Mouse (Mus musculus) thymus, postnatal 14 days (tissue): ENCODE results near the gene Wdr60.
A peak's percentile ranks its signal among the peaks of the same experiment; 100 is the strongest.

ENCODE experiments used
- DNase-seq: peaks from one replicate; pipeline ENCODE4 v3.0.0; 2021

The Wdr60 gene

GRCm38 (mm10) chr12:116181436-116182050 is 81.3 kb downstream of the Wdr60 start:
- no peak for DNase-seq

- peak; percentile 74 for DNase-seq
These were observed 85.9 kb downstream of the Wdr60 start for GRCm38 (mm10) chr12:116176930-116177329.

- DNase-seq = no peak
These were observed 93.2 kb downstream of the Wdr60 start for GRCm38 (mm10) chr12:116169666-116170065.

GRCm38 (mm10) chr12:116165368-116165767 is 97.5 kb downstream of the Wdr60 start:
- no peak for DNase-seq

- no peak for DNase-seq
These were observed 103.1 kb downstream of the Wdr60 start for GRCm38 (mm10) chr12:116159695-116160094.

GRCm38 (mm10) chr12:116159223-116159622 is 103.6 kb downstream of the Wdr60 start:
- no peak for DNase-seq

- DNase-seq = no peak
These were observed 105.9 kb downstream of the Wdr60 start for GRCm38 (mm10) chr12:116156792-116157532.
